Mouse (Mus musculus) testis, adult 2 months (tissue): ENCODE measurements around the gene Stat4.

Source experiments
- CTCF ChIP-seq: fragments of 200-500 bp; IDR thresholded peaks from 2 replicates; pipeline ENCODE4 v1.5.1; 2012; ENCODE audit warnings: low read depth, mild to moderate bottlenecking, inconsistent platforms, low read length, moderate library complexity; ENCODE audit not compliant: control insufficient read depth, insufficient read depth, insufficient replicate concordance
- POLR2A ChIP-seq: fragments of 200-500 bp; IDR thresholded peaks from 2 replicates; pipeline ENCODE4 v1.6.1; 2012; ENCODE audit warnings: low read depth, mild to moderate bottlenecking, inconsistent platforms, low read length, moderate library complexity; ENCODE audit not compliant: control insufficient read depth

- TF ChIP-seq CTCF (no peak), POLR2A (no peak)
Measured at GRCm38 (mm10) chr1:52152936-52153335, 166.0 kb downstream of the Stat4 start.
